In genomic region chr11:97189231-97189630, GRCm38 (mm10) we compare ENCODE assay signal across 8 mouse cellular contexts. TPM values are rescaled to one million over a fixed set of nuclear protein-coding genes. Genes with fewer than 3 reads are reported as not detected.
DNase-seq lines count a peak whose midpoint lies in the region; ATAC-seq and TF ChIP-seq lines count a peak whose summit lies in the region.

No protein-coding gene starts in this region.

- no peak for DNase-seq in heart, postnatal 14 days
- DNase-seq in liver, postnatal 0 days, result no peak
- no peak for DNase-seq in layer of hippocampus, adult 8-10 months (ENCODE audit: low spot score in 2 of 2)
- no peak for DNase-seq in right cerebral cortex, adult 18-20 months

- TF ChIP-seq CTCF in E14TG2a.4 (conservative IDR thresholded peaks at IDR 0.05; ENCODE audit: low read length), result no peak
- no peak for TF ChIP-seq CTCF in liver, postnatal 0 days (IDR thresholded peaks at IDR 0.05; ENCODE audit: low read depth)

- peak overlapping the region; percentile 89 for H3K4me3 ChIP-seq in heart, embryonic 15.5 days
- peak overlapping the region; percentile 88 for H3K4me3 ChIP-seq in E14TG2a.4 (replicated peaks; ENCODE audit: low read length)
- H3K4me3 ChIP-seq in forebrain, embryonic 15.5 days, result peak overlapping the region; percentile 99
- peak overlapping the region; percentile 99 for H3K4me3 ChIP-seq in liver, postnatal 0 days (ENCODE audit: low read depth, low read length)

- ATAC-seq in heart, embryonic 15.5 days (replicated peaks; ENCODE audit: insufficient number of reproducible peaks, insufficient read depth, low FRiP score, low read depth), result no peak
- ATAC-seq in forebrain, embryonic 15.5 days (replicated peaks), result no peak
- no peak for ATAC-seq in liver, postnatal 0 days
- no peak for ATAC-seq in granulocyte monocyte progenitor cell, adult 5-6 weeks (replicated peaks; ENCODE audit: poor library complexity, severe bottlenecking)

- intact Hi-C loops in heart, postnatal 14 days (cut with DNase I), result no loop called here

- H3K4me2 ChIP-seq in heart, embryonic 15.5 days, result peak overlapping the region; percentile 89
- H3K4me2 ChIP-seq in forebrain, embryonic 15.5 days (replicated peaks), result peak overlapping the region; percentile 70
- H3K4me2 ChIP-seq in liver, postnatal 0 days (ENCODE audit: low read depth, low read length), result peak overlapping the region; percentile 90

- H3K27me3 ChIP-seq in heart, embryonic 15.5 days, result no peaks in the 10 kb centered on the region
- H3K27me3 ChIP-seq in E14TG2a.4 (ENCODE audit: insufficient read depth, low read length), result no peaks in the 10 kb centered on the region
- no peaks in the 10 kb centered on the region for H3K27me3 ChIP-seq in forebrain, embryonic 15.5 days
- no peaks in the 10 kb centered on the region for H3K27me3 ChIP-seq in liver, postnatal 0 days (ENCODE audit: insufficient read depth, low read length)

- no peaks in the 10 kb centered on the region for H3K9me3 ChIP-seq in heart, embryonic 15.5 days (replicated peaks)
- no peaks in the 10 kb centered on the region for H3K9me3 ChIP-seq in E14TG2a.4 (ENCODE audit: low read length)
- H3K9me3 ChIP-seq in forebrain, embryonic 15.5 days, result no peaks in the 10 kb centered on the region
- no peaks in the 10 kb centered on the region for H3K9me3 ChIP-seq in liver, postnatal 0 days (ENCODE audit: low read length)

- peaks cover 12% of the 10 kb centered on the region for H3K36me3 ChIP-seq in heart, embryonic 15.5 days
- H3K36me3 ChIP-seq in E14TG2a.4 (ENCODE audit: insufficient read depth, low read length), result peaks cover 29% of the 10 kb centered on the region
- peaks cover 16% of the 10 kb centered on the region for H3K36me3 ChIP-seq in forebrain, embryonic 15.5 days
- H3K36me3 ChIP-seq in liver, postnatal 0 days (replicated peaks; ENCODE audit: insufficient read depth, low read length), result peaks cover 14% of the 10 kb centered on the region

- H3K9ac ChIP-seq in heart, embryonic 15.5 days, result peak overlapping the region; percentile 72
- H3K9ac ChIP-seq in forebrain, embryonic 15.5 days (replicated peaks), result no peak overlapping the region
- 0 out of 2 replicates have a peak overlapping the region, but pooled peaks have one; percentile 74 for H3K9ac ChIP-seq in liver, postnatal 0 days (replicated peaks)

- no peak for TF ChIP-seq EP300 in liver, postnatal 0 days (IDR thresholded peaks at IDR 0.05; ENCODE audit: low read depth)

- H3K4me1 ChIP-seq in heart, embryonic 15.5 days (replicated peaks), result peaks cover 28% of the 10 kb centered on the region
- H3K4me1 ChIP-seq in E14TG2a.4 (replicated peaks; ENCODE audit: low read depth, low read length), result peaks cover 67% of the 10 kb centered on the region
- peaks cover 32% of the 10 kb centered on the region for H3K4me1 ChIP-seq in forebrain, embryonic 15.5 days
- H3K4me1 ChIP-seq in liver, postnatal 0 days (ENCODE audit: insufficient read depth), result peaks cover 31% of the 10 kb centered on the region

- WGBS in heart, embryonic 15.5 days, result 36% methylated on average over 3 of the region's 3 CpGs
- 33% methylated on average over 3 of the region's 3 CpGs for WGBS in forebrain, embryonic 15.5 days
- 40% methylated on average over 3 of the region's 3 CpGs for WGBS in liver, postnatal 0 days (ENCODE audit: insufficient replicate concordance)

- peak overlapping the region; percentile 98 for H3K27ac ChIP-seq in heart, embryonic 15.5 days
- peak overlapping the region; percentile 98 for H3K27ac ChIP-seq in forebrain, embryonic 15.5 days (replicated peaks)
- 0 out of 2 replicates have a peak overlapping the region, but pooled peaks have one; percentile 96 for H3K27ac ChIP-seq in liver, postnatal 0 days (ENCODE audit: low read depth)

RNA-seq across cellular contexts. Expression of gene Kpnb1, which starts 1.6 kb away (rescaled TPM):
- polyA plus RNA-seq in heart, embryonic 15.5 days (2015; fragmentation: Nextera tagmentation; extraction: Ambion mirVana), result 29.5 and 31.4 TPM in 2 replicates
- total RNA-seq in heart, postnatal 14 days (2021), result 10 to 100 TPM; 86.3 to 94.8 TPM
- polyA plus RNA-seq in forebrain, embryonic 15.5 days (2015; fragmentation: Nextera tagmentation; extraction: Ambion mirVana), result 40.6 and 41.8 TPM in 2 replicates
- 12.1 and 12.3 TPM in 2 replicates for polyA plus RNA-seq in liver, postnatal 0 days (2015; fragmentation: Nextera tagmentation; extraction: Ambion mirVana)
- total RNA-seq in granulocyte monocyte progenitor cell, adult 5-6 weeks (2014; fragmentation: Nextera tagmentation), result 165 and 169 TPM in 2 replicates
- total RNA-seq in granulocyte monocyte progenitor cell, adult 5-6 weeks (2017), result 300 and 382 TPM in 2 replicates
- total RNA-seq in layer of hippocampus, adult 8-10 months (2022), result 100 to 1,000 TPM; 126 to 131 (median 130) TPM

RNA-seq across cellular contexts. Expression of gene Tbkbp1, which starts 37.9 kb away (rescaled TPM):
- 4.7 and 6.5 TPM in 2 replicates for polyA plus RNA-seq in heart, embryonic 15.5 days (2015; fragmentation: Nextera tagmentation; extraction: Ambion mirVana)
- 10 to 100 TPM; 13.4 to 15.8 TPM for total RNA-seq in heart, postnatal 14 days (2021)
- polyA plus RNA-seq in forebrain, embryonic 15.5 days (2015; fragmentation: Nextera tagmentation; extraction: Ambion mirVana), result 6.2 and 7.6 TPM in 2 replicates
- polyA plus RNA-seq in liver, postnatal 0 days (2015; fragmentation: Nextera tagmentation; extraction: Ambion mirVana), result 1.6 and 1.8 TPM in 2 replicates
- 8.0 and 8.5 TPM in 2 replicates for total RNA-seq in granulocyte monocyte progenitor cell, adult 5-6 weeks (2014; fragmentation: Nextera tagmentation)
- 1.1 and 6.6 TPM in 2 replicates for total RNA-seq in granulocyte monocyte progenitor cell, adult 5-6 weeks (2017)
- total RNA-seq in layer of hippocampus, adult 8-10 months (2022), result 10 to 100 TPM; 85.9 to 92.0 (median 89.4) TPM

Comparison
In these comparisons a context has a peak if more than half of its experiments do, and no peak if none do; other contexts are left out.
1. RNA of gene Tbkbp1, which starts 37.9 kb away (total RNA-seq): 85.9 to 92.0 TPM in layer of hippocampus, adult 8-10 months; 13.4 to 15.8 TPM in heart, postnatal 14 days and 1.1 to 8.5 TPM in granulocyte monocyte progenitor cell, adult 5-6 weeks; every median in the first group is over 4 times any median in the second.
2. Peak in every context shown above with its lines, with median percentiles within 50 percentile points of each other: H3K27ac ChIP-seq, H3K4me2 ChIP-seq and H3K4me3 ChIP-seq.